Comparison of ENCODE assay signal across 10 mouse cellular contexts in the genomic region with DNA sequence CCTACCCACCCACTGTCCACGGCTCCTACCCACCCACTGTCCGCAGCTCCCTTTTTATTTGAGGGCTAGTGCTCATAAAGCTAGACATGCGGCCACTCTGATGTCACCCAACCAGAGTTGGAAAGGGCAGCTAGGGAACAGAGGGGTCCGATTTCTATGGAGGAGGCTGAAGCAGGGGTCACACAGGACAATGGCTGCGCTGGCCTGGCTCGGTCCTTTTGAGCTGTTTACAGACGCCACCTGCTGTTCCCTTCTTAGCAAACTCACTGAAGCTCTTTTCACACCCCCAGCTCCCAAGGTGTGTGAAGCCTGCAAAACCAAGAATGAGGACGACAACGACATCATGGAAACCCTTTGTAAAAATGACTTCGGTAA. TPM values are rescaled to one million over a fixed set of nuclear protein-coding genes. Genes with fewer than 3 reads are reported as not detected.
DNase-seq lines count a peak whose midpoint lies in the region; ATAC-seq and TF ChIP-seq lines count a peak whose summit lies in the region.
"Had no signal": no experiment of that assay in that cellular context is flagged by ENCODE, and none has a peak within 500 bp of the region (broad histone marks: within the 10 kb centered on the region; RNA-seq: fewer than 3 reads in every experiment).

No protein-coding gene starts in this region.

- no peak for TF ChIP-seq POLR2A in lung, adult 2 months (IDR thresholded peaks at IDR 0.05; ENCODE audit: borderline replicate concordance, extremely low read depth, low read depth, low read length)

- 27% methylated on average over 10 of the region's 10 CpGs for WGBS in heart, embryonic 14.5 days
- 7% methylated on average over 10 of the region's 10 CpGs for WGBS in hindbrain, embryonic 13.5 days
- 6% methylated on average over 10 of the region's 10 CpGs for WGBS in midbrain, embryonic 15.5 days
- 44% methylated on average over 10 of the region's 10 CpGs for WGBS in lung, adult 2 months

- DNase-seq in heart, postnatal 14 days, result no peak
- peak; percentile 73 for DNase-seq in embryo, embryonic 11 days
- no peak for DNase-seq in T-cell, adult 2 months (ENCODE audit: low spot score)
- DNase-seq in lung, adult 2 months, result no peak
- no peak for DNase-seq in cerebellum, adult 11 months
- DNase-seq: liver, embryonic 13.5 days; thymus, postnatal 14 days had no signal

- peak overlapping the region; percentile 15 to 52 for H3K4me3 ChIP-seq in heart, embryonic 14.5 days (ENCODE audit: control insufficient read depth in 1 of 2, insufficient read depth in 1 of 2, low read depth in 1 of 2, low read length in 2 of 2)
- H3K4me3 ChIP-seq in hindbrain, embryonic 13.5 days, result peak overlapping the region; percentile 25
- H3K4me3 ChIP-seq in midbrain, embryonic 15.5 days, result peak overlapping the region; percentile 21
- H3K4me3 ChIP-seq in lung, adult 2 months (replicated peaks; ENCODE audit: extremely low read depth, low read depth, low read length), result no peak overlapping the region
- H3K4me3 ChIP-seq: liver, embryonic 13.5 days had no signal

- peaks cover 50% of the 10 kb centered on the region for H3K27me3 ChIP-seq in heart, embryonic 14.5 days (ENCODE audit: control insufficient read depth, insufficient read depth, low read length)
- H3K27me3 ChIP-seq in hindbrain, embryonic 13.5 days, result peaks cover 15% of the 10 kb centered on the region; the same call in 1 of the 2 replicates
- H3K27me3 ChIP-seq in midbrain, embryonic 15.5 days (replicated peaks), result no peaks in the 10 kb centered on the region

- H3K9ac ChIP-seq in heart, embryonic 14.5 days (ENCODE audit: low read length), result no peak overlapping the region
- peak overlapping the region; percentile 60 for H3K9ac ChIP-seq in hindbrain, embryonic 13.5 days
- peak overlapping the region; percentile 23; the same call in 1 of the 2 replicates for H3K9ac ChIP-seq in midbrain, embryonic 15.5 days
- H3K9ac ChIP-seq: liver, embryonic 13.5 days had no signal

- H3K9me3 ChIP-seq in heart, embryonic 14.5 days (ENCODE audit: control insufficient read depth, low read length), result no peaks in the 10 kb centered on the region
- no peaks in the 10 kb centered on the region for H3K9me3 ChIP-seq in hindbrain, embryonic 13.5 days
- no peaks in the 10 kb centered on the region for H3K9me3 ChIP-seq in midbrain, embryonic 15.5 days
- H3K9me3 ChIP-seq: liver, embryonic 13.5 days had no signal

- no peak for TF ChIP-seq CTCF in lung, adult 2 months (IDR thresholded peaks at IDR 0.05; ENCODE audit: insufficient read depth, low read length)

- ATAC-seq in heart, embryonic 14.5 days (ENCODE audit: insufficient number of reproducible peaks, insufficient read depth, low FRiP score, low read depth), result no peak
- ATAC-seq in hindbrain, embryonic 13.5 days (ENCODE audit: low FRiP score), result no peak
- no peak for ATAC-seq in midbrain, embryonic 15.5 days (replicated peaks)

- H3K27ac ChIP-seq in heart, embryonic 14.5 days (replicated peaks in 1 of 2; ENCODE audit: control insufficient read depth in 1 of 2, insufficient read depth in 1 of 2, low read depth in 2 of 2, low read length in 2 of 2), result no peak overlapping the region
- peak overlapping the region; percentile 40; the same call in 1 of the 2 replicates for H3K27ac ChIP-seq in hindbrain, embryonic 13.5 days
- H3K27ac ChIP-seq in midbrain, embryonic 15.5 days, result no peak overlapping the region
- H3K27ac ChIP-seq: liver, embryonic 13.5 days had no signal

- peak overlapping the region; percentile 39 for H3K4me2 ChIP-seq in heart, embryonic 14.5 days (ENCODE audit: low read length)
- H3K4me2 ChIP-seq in hindbrain, embryonic 13.5 days, result peak overlapping the region; percentile 88
- peak overlapping the region; percentile 99 for H3K4me2 ChIP-seq in midbrain, embryonic 15.5 days
- H3K4me2 ChIP-seq: liver, embryonic 13.5 days had no signal

- H3K4me1 ChIP-seq in heart, embryonic 14.5 days (ENCODE audit: control insufficient read depth in 2 of 2, insufficient read depth in 2 of 2, low read length in 2 of 2), result peaks cover 7 to 11% of the 10 kb centered on the region in 2 experiments; a peak in 3 of 4 replicates
- H3K4me1 ChIP-seq in hindbrain, embryonic 13.5 days (replicated peaks), result peaks cover 38% of the 10 kb centered on the region
- peaks cover 37% of the 10 kb centered on the region for H3K4me1 ChIP-seq in midbrain, embryonic 15.5 days
- H3K4me1 ChIP-seq in lung, adult 2 months (ENCODE audit: control insufficient read depth, insufficient read depth, low read length), result 0 out of 2 replicates have a peak, but pooled peaks cover 2% of the 10 kb centered on the region

- intact Hi-C loops in heart, postnatal 14 days (cut with DNase I), result loop anchor here (5.0 to 10.0 kb wide), 2 partner anchors 272 to 354 kb away; no protein-coding TSS in a partner anchor

- H3K36me3 ChIP-seq in heart, embryonic 14.5 days (ENCODE audit: control insufficient read depth, insufficient read depth, low read length), result no peaks in the 10 kb centered on the region
- H3K36me3 ChIP-seq in hindbrain, embryonic 13.5 days, result 0 out of 2 replicates have a peak, but pooled peaks cover 4% of the 10 kb centered on the region
- 0 out of 2 replicates have a peak, but pooled peaks cover 3% of the 10 kb centered on the region for H3K36me3 ChIP-seq in midbrain, embryonic 15.5 days (replicated peaks)
- H3K36me3 ChIP-seq: liver, embryonic 13.5 days had no signal

RNA-seq across cellular contexts. Expression of a gene that starts 2.9 kb away (rescaled TPM):
- polyA plus RNA-seq in heart, embryonic 14.5 days (2014; fragmentation: Nextera tagmentation; extraction: Ambion mirVana), result 132 and 181 TPM in 2 replicates
- total RNA-seq in heart, postnatal 14 days (2021), result 10 to 100 TPM in 1 of 2 experiments, 1 to 10 TPM in 1; 9.1 to 13.2 TPM
- 71.1 and 83.7 TPM in 2 replicates for polyA plus RNA-seq in hindbrain, embryonic 13.5 days (2015; fragmentation: Nextera tagmentation; extraction: Ambion mirVana)
- 32.0 and 46.6 TPM in 2 replicates for polyA plus RNA-seq in midbrain, embryonic 15.5 days (2015; fragmentation: Nextera tagmentation; extraction: Ambion mirVana)
- 33.1 and 48.9 TPM in 2 replicates for polyA plus RNA-seq in lung, adult 2 months (2012; rRNA removed)

Comparison
In these comparisons a context has a peak if more than half of its experiments do, and no peak if none do; other contexts are left out.
1. H3K4me2 ChIP-seq: peak in every context shown above with its lines; median percentile 99 in midbrain, embryonic 15.5 days; 88 in hindbrain, embryonic 13.5 days; 39 in heart, embryonic 14.5 days.